Mouse (Mus musculus) granulocyte monocyte progenitor cell, adult 5-6 weeks (primary cell): ENCODE measurements around the gene Nup210l. TPM values are rescaled to one million over a fixed set of nuclear protein-coding genes. Genes with fewer than 3 reads are reported as not detected.
"Not testable (repeated sequence)": the region's sequence is repeated elsewhere in the genome, so short reads cannot be mapped to it uniquely, and the experiment has no call there.

ENCODE experiments used
- ATAC-seq: replicated peaks from 2 replicates; pipeline ENCODE4 v1.8.0; 2016; ENCODE audit warnings: mild to moderate bottlenecking, moderate TSS enrichment, inconsistent platforms; ENCODE audit not compliant: poor library complexity, severe bottlenecking
- total RNA-seq, 2 experiments: library from RNA; stranded (forward) in 1 of 2; stranded (reverse) in 1 of 2; fragments of 200-712, 200-1000 nt in 1 of 2; fragments of >200 nt in 1 of 2; fragmentation: Nextera tagmentation in 1 of 2; gene quantifications; 2 replicates each; pipeline ENCODE4 v1.2.3; 2014 to 2017

Nup210l gene
- total RNA-seq, 2 experiments from 2014 or later, result 0.28 to 0.31 TPM

DNA sequence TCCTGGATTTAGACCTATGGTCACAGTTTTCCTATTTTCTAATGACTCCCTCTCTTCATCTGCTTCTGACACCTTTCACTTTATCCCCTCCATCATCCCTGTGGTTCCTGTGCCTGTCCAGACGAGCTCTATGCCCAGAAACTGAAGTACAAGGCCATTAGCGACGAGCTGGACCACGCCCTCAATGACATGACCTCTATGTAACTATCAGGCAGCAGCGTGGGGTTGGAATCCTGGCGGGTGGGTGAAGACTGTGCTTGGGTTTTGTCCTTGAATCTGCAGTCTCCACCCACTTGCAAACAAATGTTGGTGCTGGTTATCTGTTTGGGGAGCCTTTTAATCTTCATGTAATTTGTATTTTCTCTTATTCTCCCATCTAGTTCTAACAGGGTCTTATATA is 13.0 kb upstream of the Nup210l start:
- no peak for ATAC-seq

DNA sequence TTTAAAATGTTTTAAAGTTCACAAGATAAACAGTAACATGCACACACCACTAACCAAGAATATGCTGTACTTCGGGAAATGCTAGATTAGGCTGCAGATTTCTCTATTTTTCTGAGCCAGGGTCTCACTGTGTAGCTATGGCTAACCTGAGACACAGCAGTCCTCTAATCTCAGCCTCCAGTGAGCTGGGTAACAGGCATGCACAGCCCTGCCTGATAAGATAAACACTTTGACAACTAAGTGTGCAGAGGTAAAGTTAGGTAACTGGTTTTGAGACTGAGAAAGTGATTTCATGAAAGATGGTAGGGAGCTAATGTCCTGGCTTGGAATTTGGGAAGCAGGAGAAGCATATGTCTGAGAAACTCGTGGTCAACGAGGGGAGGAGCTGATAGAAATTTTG is 9.5 kb upstream of the Nup210l start:
- ATAC-seq, result no peak

GRCm38 (mm10) chr3:90097928-90098327 is 6.0 kb upstream of the Nup210l start:
- no peak for ATAC-seq

DNA sequence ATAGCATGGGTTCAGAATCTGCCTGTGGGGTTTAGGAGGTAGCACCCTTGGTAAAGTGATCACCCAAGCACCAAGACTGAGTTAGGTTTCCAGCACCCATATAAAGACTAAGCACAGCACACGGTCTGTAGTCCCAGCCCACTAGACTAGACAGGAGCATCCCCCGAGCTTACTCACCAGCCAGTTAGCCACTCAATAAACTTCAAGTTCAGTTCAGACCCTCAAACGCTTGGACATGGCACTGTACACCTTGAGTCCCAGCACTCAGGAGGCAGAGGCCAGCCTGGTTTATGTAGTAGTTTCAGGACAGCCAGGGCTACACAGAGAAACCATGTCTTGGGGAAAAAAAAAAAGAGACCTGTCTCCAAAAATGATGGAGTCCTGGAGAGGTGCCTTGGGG is 2.9 kb upstream of the Nup210l start:
- ATAC-seq, result no peak

DNA sequence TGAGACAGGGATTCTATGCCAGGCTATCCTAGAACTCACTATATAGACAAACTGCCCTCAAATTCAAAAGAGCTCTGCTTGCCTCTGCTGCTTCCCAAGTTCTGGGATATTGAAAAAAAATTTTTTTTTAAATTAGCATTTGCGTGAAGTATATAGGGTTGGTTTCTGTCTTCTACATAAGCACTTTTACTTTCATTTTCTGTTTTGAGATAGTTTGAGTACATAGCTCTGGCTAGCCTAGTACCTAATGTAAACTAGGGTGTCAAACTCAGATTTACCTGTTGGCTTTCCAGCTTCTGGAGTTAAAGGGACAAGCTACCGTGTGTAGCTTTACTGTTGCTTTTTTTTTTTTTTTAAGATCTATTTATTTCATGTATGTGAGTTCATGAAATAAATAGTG is 2.3 kb upstream of the Nup210l start:
- ATAC-seq, result no peak

GRCm38 (mm10) chr3:90102239-90102638 is 1.7 kb upstream of the Nup210l start:
- ATAC-seq, result no peak

GRCm38 (mm10) chr3:90103176-90103575 is 756 bp upstream of the Nup210l start:
- ATAC-seq, result no peak

GRCm38 (mm10) chr3:90111706-90112105 is 7.8 kb downstream of the Nup210l start:
- no peak for ATAC-seq

DNA sequence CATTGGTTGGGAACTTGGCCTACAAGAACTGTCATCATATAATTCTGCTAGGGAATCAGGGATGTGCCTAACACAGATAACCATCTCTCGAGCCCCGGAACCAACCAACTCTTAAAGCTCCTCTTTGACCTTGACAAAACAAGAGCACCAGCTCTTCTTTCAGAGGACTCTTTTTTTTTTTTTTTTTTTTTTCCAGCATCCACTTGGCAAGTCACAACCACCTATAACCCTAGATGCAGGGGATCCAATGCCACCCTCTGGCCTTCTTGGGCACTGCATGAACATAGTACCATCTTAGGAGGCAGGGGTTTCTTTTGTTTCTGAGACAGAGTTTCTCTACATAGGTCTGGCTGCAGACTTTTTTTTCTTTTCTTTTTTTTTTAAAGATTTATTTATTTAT is 10.4 kb downstream of the Nup210l start:
- ATAC-seq, result no peak

DNA sequence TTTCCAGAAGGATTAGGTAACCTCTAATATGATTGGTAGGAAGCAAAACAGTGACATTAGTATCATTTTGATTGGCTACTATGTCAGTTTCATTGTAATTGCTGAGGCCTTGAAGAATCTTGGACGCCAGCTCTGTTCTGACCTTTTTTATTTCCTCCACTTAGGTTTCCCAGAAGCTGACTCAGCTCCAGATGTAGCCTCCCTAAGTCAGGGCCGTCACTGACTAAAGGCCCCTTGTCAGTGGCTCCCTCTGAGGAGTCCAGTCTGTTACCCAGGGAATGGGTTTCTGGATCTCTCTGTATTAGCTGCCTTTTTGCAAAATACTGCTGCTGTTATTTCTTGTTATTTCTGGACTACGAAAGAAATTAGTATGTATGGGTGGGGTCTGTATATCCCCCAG is 11.6 kb downstream of the Nup210l start:
- ATAC-seq, result no peak

DNA sequence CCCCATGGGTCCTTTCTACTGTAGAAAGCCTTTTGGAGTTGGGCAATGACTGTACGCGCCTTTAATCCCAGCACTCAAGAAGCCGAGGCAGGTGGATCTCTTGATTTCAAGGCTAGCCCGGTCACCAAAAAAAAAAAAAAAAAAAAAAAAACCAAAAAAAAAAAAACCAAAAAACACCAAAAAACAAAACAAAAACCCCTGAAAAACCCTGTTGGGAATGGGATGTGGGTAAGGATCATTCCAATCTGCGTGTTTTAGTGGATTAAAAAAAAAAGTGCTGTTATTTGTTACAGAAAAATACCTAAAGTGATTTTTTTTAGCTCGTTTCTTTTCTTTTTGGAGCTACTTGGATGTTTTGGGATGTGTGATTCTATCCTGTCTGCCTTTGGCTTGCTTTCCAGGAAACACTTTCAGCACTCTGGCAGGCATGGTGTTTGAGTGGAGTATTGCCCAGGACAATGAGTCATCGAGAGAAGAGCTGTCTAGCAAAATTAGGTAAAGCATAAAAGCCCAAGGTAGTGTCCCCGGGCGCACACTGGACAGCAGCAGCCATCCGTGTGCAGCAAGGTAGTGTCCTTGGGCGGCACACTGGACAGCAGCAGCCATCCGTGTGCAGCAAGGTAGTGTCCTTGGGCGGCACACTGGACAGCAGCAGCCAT is 14.3 kb downstream of the Nup210l start:
- ATAC-seq, result no peak

GRCm38 (mm10) chr3:90122036-90122435 is 18.1 kb downstream of the Nup210l start:
- not testable (repeated sequence) for ATAC-seq

GRCm38 (mm10) chr3:90125710-90126109 is 21.8 kb downstream of the Nup210l start:
- peak; percentile 88 for ATAC-seq

- no peak for ATAC-seq
Observed at GRCm38 (mm10) chr3:90127881-90128280, 23.9 kb downstream of the Nup210l start.

DNA sequence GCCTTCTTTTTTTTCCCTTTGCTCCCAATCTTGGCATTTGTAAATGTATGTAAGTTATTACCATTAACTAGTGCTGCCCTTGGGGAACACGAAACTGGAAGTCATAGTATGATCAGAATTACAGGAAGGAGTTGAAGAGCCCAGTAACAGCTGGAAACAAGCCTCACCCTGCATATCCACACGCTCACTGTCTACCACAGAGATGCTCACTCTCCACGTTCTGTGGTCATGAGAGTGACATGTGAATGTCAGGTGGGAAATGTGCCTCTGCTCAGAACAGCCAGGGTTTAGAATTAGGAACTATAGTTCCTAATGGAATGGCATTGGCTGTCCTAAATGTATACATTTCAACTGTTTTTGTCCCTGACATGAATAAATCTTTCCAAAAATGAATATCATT is 28.8 kb downstream of the Nup210l start:
- ATAC-seq, result peak; percentile 62

- no peak for ATAC-seq
Observed at GRCm38 (mm10) chr3:90133331-90133730, 29.4 kb downstream of the Nup210l start.

- no peak for ATAC-seq
Observed at GRCm38 (mm10) chr3:90134483-90134882, 30.6 kb downstream of the Nup210l start.

GRCm38 (mm10) chr3:90134993-90135392 is 31.1 kb downstream of the Nup210l start:
- ATAC-seq, result no peak

- ATAC-seq, result no peak
Observed at GRCm38 (mm10) chr3:90136660-90137059, 32.7 kb downstream of the Nup210l start.

GRCm38 (mm10) chr3:90137606-90138005 is 33.7 kb downstream of the Nup210l start:
- no peak for ATAC-seq

GRCm38 (mm10) chr3:90139962-90140361 is 36.0 kb downstream of the Nup210l start:
- no peak for ATAC-seq

DNA sequence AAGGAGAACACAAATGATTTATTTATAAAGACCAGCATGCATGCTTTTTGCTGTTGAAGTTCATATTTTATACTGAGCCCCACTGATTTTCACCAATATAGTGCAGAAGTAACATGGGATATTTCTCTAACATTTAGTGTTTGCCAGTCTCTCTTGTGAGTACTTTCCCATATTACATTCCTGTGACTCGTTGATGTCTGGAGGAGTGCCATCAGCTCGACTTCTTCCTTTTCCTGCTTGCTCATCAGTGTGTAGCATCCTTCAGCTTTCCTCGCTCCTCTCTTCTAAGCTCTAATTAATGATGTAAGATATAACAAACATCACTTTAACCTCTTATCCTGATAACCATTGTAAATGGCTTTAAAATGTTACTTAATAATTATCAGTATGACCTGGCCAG is 41.5 kb downstream of the Nup210l start:
- no peak for ATAC-seq

GRCm38 (mm10) chr3:90146651-90147050 is 42.7 kb downstream of the Nup210l start:
- ATAC-seq, result no peak
